Mouse (Mus musculus) layer of hippocampus, adult 2 months (tissue): ENCODE results near the gene Gm21719. TPM values are rescaled to one million over a fixed set of nuclear protein-coding genes. Genes with fewer than 3 reads are reported as not detected.
"Not testable (repeated sequence)": the region's sequence is repeated elsewhere in the genome, so short reads cannot be mapped to it uniquely, and the experiment has no call there.

Source experiments
- DNase-seq, 2 experiments: peaks; one replicate each; pipeline ENCODE4 v3.0.0; 2022; ENCODE audit warnings: low spot score in 2 of 2
- H3K27ac ChIP-seq: fragments of 200-600 bp; 2 replicates; pipeline ENCODE4 v1.8.1; 2022
- H3K4me3 ChIP-seq: fragments of 200-600 bp; 2 replicates; pipeline ENCODE4 v1.8.1; 2022; ENCODE audit warnings: mild to moderate bottlenecking
- long read RNA-seq, 2 experiments: library from polyadenylated mRNA; stranded (forward); transcript quantifications; one replicate each; pipeline ENCODE4 v2.0.0; 2021; ENCODE audit warnings: borderline mapping rate in 2 of 2
- total RNA-seq, 2 experiments: library from RNA; stranded (reverse); gene quantifications; 2 replicates each; pipeline ENCODE4 v1.2.3; 2021

The Gm21719 gene
- total RNA-seq: not detected
- long read RNA-seq, experiment 1: 0 reads
- long read RNA-seq, experiment 2: 0 reads

- H3K27ac ChIP-seq, H3K4me3 ChIP-seq, DNase-seq: not testable (repeated sequence)
Measured at GRCm38 (mm10) chrY:6682772-6683171, at the start of gene Gm21719. Gene Gm21719, minus strand, starts transcription at chrY:6682872.

Other genes with a start within 250 kb of the Gm21719 start
- not detected for gene Gm28919, start 99.3 kb downstream of the Gm21719 start, total RNA-seq
- gene Gm20830, start 235.4 kb upstream of the Gm21719 start, total RNA-seq: not detected